Mouse (Mus musculus) gastrocnemius, postnatal 4 days (tissue): ENCODE measurements around the gene Foxk2. TPM values are rescaled to one million over a fixed set of nuclear protein-coding genes. Genes with fewer than 3 reads are reported as not detected.

ENCODE experiments used
- total RNA-seq, 2 experiments: library from RNA; stranded (reverse); gene quantifications; 2 replicates each; pipeline ENCODE4 v1.2.3; 2021

Foxk2 gene
- total RNA-seq, 2 experiments from 2014 or later: 36.4 to 37.5 TPM

Other genes with a start within 250 kb of the Foxk2 start
- gene Cd7, start 220.6 kb upstream of the Foxk2 start, total RNA-seq: not detected
- gene Sectm1b, start 196.4 kb upstream of the Foxk2 start, total RNA-seq: not detected
- not detected for gene Sectm1a, start 178.8 kb upstream of the Foxk2 start, total RNA-seq
- gene Tex19.2, start 141.3 kb upstream of the Foxk2 start, total RNA-seq: not detected
- gene Tex19.1, start 113.8 kb upstream of the Foxk2 start, total RNA-seq: under 1 TPM in 1 of 2 experiments, not detected in 1; 0.15 TPM
- gene Uts2r, start 99.7 kb upstream of the Foxk2 start, total RNA-seq: 1 to 10 TPM; 3.6 to 5.1 TPM
- gene Hexdc, start 55.6 kb upstream of the Foxk2 start, total RNA-seq: 10 to 100 TPM; 14.4 to 14.8 TPM
- 10 to 100 TPM; 14.6 to 14.7 TPM for gene Ogfod3, start 55.3 kb upstream of the Foxk2 start, total RNA-seq
- gene Cybc1, start 30.7 kb upstream of the Foxk2 start, total RNA-seq: 10 to 100 TPM; 14.2 to 15.5 TPM
- 10 to 100 TPM; 36.7 to 38.8 TPM for gene Narf, start 22.7 kb upstream of the Foxk2 start, total RNA-seq
- gene Wdr45b, start 94.5 kb downstream of the Foxk2 start, total RNA-seq: 10 to 100 TPM; 60.8 to 61.9 TPM
- 10 to 100 TPM; 52.7 to 53.0 TPM for gene Rab40b, start 128.3 kb downstream of the Foxk2 start, total RNA-seq
- gene Fn3krp, start 161.4 kb downstream of the Foxk2 start, total RNA-seq: 10 to 100 TPM; 12.9 to 13.1 TPM
- gene Fn3k, start 174.9 kb downstream of the Foxk2 start, total RNA-seq: 1 to 10 TPM; 8.0 to 8.4 TPM
- gene Tbcd, start 192.0 kb downstream of the Foxk2 start, total RNA-seq: 10 to 100 TPM; 25.7 to 28.3 TPM